Mouse (Mus musculus): ENCODE measurements around the gene Add3.

Gene Add3

DNA sequence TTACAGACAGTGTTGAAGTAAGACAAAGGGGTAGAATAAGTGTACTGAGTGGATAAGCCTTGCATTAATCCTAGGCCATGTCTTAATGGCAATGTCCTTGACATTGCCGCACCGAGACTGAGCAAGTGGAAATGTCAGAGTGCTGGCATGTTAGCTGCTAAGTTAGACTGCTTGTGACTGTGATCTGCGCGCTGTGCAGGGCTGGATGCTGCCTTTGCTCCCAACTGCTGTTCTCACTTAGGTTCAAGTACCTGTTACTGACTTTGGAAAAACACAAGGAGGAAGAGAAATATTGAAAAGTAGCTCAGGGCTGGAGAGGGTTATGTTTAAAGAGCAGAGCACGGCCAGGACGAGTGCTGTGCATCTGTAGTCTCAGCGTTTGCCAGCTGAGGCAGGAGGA lies 24.4 kb downstream of the Add3 start:
- DNase-seq (ENCODE audit: extremely low spot score, low read depth, low spot score): no peak

DNA sequence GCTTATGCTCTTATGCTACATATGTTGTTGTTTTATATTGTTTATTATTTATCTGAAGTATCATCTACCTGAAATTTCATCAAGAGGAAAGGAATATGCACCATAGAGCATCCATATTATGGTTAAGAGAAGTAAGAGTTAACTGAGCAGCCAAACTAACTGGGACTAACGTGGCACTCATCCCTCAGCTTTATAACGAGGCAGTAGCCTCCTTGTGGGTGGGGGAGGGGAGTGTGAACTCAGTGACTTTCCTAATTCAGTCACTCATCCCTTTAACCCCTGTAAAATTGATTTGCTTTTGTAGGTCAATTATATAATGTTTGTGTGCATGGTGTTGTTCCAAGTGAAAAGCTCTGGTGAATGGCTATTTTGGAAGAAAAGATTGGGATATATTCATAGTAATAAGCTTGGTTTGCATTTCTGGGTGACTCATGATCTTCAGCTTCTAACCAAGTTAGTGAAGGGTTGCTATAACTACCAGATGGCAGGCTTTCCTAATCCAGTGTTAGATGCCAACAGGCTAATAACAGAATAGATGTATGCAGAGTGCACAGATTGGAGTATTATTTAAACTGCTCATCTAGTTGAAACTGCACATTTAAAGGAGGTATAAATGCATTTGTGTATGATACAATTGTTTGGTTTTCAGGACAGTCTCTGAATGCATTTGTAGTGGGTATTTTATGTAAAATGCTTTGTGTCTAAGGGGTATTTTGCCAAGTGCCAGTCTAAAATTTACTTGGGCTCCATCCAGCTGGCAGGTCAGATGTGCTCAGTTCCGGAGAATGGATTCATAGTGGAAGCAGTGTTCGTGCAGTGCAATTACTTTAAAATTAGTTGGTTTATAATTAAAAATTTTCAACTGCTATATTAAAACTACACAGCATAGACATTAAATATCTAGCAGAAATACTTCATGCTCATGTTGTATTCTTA lies 25.3 kb downstream of the Add3 start:
- no peak for DNase-seq (ENCODE audit: extremely low spot score, low read depth, low spot score)

GRCm38 (mm10) chr19:53166367-53166766 lies 26.1 kb downstream of the Add3 start:
- no peak for DNase-seq (ENCODE audit: extremely low spot score, low read depth, low spot score)

- no peak for DNase-seq (ENCODE audit: extremely low spot score, low read depth, low spot score)
Measured at GRCm38 (mm10) chr19:53168576-53168975, 28.3 kb downstream of the Add3 start.

- no peak for DNase-seq (ENCODE audit: extremely low spot score, low read depth, low spot score)
Measured at GRCm38 (mm10) chr19:53170651-53171050, 30.4 kb downstream of the Add3 start.

DNA sequence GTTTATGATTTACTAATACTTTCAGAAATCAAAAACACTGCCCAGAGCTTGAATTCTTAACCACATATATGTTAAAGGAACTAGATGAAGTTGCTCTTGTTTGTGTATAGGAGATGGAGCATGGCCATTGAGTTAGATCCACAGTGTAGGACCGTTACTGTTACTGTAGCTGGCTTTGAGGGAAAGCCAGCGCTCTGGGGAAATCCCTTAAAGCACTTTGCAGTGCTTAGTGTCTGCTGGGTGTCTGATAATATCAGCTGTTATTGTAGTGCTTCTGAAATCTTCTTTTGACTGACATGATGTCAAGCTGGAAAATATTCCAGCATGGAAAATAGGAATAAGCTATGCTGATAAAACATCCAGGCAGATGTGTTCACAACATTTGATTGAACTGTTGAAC lies 33.8 kb downstream of the Add3 start:
- no peak for DNase-seq (ENCODE audit: extremely low spot score, low read depth, low spot score)

GRCm38 (mm10) chr19:53175550-53175949 lies 35.3 kb downstream of the Add3 start:
- DNase-seq (ENCODE audit: extremely low spot score, low read depth, low spot score): no peak

DNA sequence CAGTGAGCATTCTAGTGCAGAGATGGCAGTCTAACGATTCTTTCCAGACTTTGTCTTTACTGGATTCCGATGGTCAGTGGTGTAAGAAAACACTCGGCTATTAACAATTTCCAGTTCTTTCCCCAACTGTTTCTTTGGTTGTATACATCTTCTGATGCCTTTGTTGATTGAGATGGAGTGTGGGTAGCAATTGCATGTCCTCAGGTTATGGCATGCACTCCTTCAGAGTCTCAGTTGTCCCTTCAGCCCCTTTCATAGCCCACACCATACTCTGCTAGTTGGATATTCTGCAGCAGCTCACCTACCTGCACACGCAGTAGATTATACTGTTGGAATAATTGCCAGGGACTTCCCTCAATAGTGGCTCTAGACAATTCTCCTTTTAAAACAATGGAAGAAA lies 36.3 kb downstream of the Add3 start:
- DNase-seq (ENCODE audit: extremely low spot score, low read depth, low spot score): no peak

- DNase-seq (ENCODE audit: extremely low spot score, low read depth, low spot score): no peak
Measured at GRCm38 (mm10) chr19:53178611-53179528, 38.6 kb downstream of the Add3 start.

DNA sequence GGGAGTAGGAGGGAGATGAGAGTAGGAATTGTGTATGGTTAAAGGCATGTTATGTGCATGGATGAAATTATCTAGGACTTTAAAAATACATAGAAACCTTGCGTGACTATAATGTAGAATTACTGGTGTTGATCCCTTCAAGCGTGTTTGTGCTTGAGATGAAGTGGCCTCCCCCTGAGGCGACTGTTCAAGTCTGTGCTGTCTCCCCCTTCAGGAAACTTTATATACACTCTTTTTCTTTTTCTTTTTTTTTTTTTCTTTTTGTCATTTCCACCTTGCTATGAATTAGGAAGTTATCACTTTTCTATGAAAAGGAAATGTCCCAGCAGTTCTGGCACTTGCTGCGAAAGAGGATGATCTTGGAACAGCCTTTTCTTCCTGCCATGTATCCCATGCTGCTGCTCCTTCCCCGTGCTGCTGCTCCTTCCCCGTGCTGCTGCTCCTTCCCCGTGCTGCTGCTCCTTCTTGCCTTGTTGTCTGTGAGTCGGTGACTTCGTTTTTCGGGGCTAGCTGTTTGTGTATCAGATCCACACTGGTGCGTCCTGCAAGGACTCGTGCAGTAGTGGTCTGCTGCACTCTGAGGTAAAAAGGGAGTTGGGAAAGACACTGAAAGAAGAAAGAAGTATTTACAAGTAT lies 40.0 kb downstream of the Add3 start:
- DNase-seq (ENCODE audit: extremely low spot score, low read depth, low spot score): no peak

GRCm38 (mm10) chr19:53181003-53181861 lies 41.0 kb downstream of the Add3 start:
- DNase-seq (ENCODE audit: extremely low spot score, low read depth, low spot score): no peak

GRCm38 (mm10) chr19:53183620-53184019 lies 43.4 kb downstream of the Add3 start:
- DNase-seq (ENCODE audit: extremely low spot score, low read depth, low spot score): no peak

GRCm38 (mm10) chr19:53184216-53184615 lies 44.0 kb downstream of the Add3 start:
- DNase-seq (ENCODE audit: extremely low spot score, low read depth, low spot score): no peak

GRCm38 (mm10) chr19:53184911-53185310 lies 44.7 kb downstream of the Add3 start:
- no peak for DNase-seq (ENCODE audit: extremely low spot score, low read depth, low spot score)

DNA sequence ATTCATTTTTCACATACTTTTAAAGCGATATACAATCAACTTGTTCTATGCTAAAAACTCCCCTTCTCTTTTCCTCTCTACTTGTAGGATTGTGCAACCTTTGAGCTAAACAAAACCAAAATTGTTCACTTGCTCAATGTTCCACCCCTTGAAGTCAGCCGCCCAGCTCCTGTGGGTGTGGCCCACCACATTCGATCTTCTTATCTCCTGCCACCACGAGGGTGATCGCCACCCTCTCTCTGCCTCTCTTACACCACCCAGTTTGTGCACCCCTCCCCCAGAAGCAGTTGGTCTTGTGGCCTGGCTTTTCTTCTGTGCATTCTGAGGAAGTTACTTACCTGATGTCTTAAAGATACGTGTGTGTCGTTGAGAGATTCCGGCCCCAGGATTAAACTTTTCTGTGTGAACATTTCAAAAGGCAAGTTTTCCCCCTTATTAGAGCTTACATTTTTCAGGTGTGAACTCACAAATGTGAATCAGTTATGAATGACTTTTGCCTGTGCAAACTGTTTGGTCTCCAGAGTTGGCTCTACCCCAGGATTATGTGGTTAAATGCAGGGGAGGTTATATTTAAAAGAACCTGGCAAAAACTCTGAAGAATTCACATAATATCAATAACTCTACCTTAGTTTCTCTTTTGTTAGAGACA lies 45.4 kb downstream of the Add3 start:
- no peak for DNase-seq (ENCODE audit: extremely low spot score, low read depth, low spot score)

GRCm38 (mm10) chr19:53186456-53186855 lies 46.2 kb downstream of the Add3 start:
- DNase-seq (ENCODE audit: extremely low spot score, low read depth, low spot score): no peak

GRCm38 (mm10) chr19:53187533-53187932 lies 47.3 kb downstream of the Add3 start:
- DNase-seq (ENCODE audit: extremely low spot score, low read depth, low spot score): no peak

DNA sequence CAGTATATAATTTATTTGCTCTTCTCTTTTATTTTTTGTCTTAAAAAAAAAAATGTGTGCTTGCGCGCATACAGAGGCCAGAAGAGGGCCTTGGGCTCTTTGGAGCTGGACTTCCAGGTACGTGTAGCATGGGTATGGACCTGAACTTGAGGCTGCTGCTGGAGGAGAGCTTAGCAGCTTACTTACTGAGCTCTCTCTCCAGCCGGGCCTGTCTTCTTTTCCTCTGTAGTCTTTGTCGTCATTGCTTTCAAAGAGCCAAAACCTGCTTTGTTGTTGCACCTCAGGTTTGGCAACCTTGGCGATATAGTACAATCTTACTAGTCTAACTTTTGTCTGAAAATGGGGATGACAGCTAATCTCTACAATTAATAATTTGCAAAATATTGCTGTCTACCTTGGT lies 47.9 kb downstream of the Add3 start:
- DNase-seq (ENCODE audit: extremely low spot score, low read depth, low spot score): no peak

GRCm38 (mm10) chr19:53188724-53189220 lies 48.5 kb downstream of the Add3 start:
- DNase-seq (ENCODE audit: extremely low spot score, low read depth, low spot score): no peak

DNA sequence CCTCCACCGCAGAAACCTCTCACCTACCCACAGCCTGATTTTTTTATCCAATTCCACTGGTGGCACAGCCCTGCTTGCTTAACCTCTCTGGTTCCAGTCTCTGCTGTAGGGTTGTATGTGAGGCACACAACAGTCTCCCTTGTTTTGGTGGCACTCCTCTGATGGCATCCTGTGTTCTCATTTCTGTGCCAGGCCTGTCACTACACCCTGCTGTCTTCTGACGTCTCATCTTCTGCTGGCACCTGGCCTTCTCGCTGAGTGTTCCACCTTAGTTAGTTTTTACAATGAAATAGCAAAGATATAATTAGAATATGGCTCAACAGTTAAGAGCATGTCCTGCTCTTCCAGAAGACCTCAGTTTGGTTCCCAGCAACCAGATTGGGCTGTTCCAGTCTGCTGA lies 49.5 kb downstream of the Add3 start:
- DNase-seq (ENCODE audit: extremely low spot score, low read depth, low spot score): no peak

Data from hindlimb bud, embryonic 11.5 days (tissue).